Mouse (Mus musculus) myocyte (in vitro differentiated cells): ENCODE measurements at regions not wholly inside any gene's neighbourhood (a gene's known extent, or its start where the extent isn't known, plus 50 kb on each side); places are given as distances from the start of the nearest gene placed in this dataset.

ENCODE experiments used
- E2F4 ChIP-seq: IDR thresholded peaks from one replicate; pipeline ENCODE4 v1.6.1; 2011; ENCODE audit warnings: mild to moderate bottlenecking, control low read depth, moderate library complexity; ENCODE audit not compliant: insufficient read depth
- POLR2A ChIP-seq: IDR thresholded peaks from one replicate; pipeline ENCODE4 v1.6.1; 2011; ENCODE audit warnings: low read depth, mild to moderate bottlenecking, control low read depth, moderate library complexity; ENCODE audit not compliant: insufficient read length
- SRF ChIP-seq: IDR thresholded peaks from one replicate; pipeline ENCODE4 v1.6.1; 2011; ENCODE audit warnings: low read depth; ENCODE audit not compliant: control insufficient read depth, insufficient read length
- TCF12 ChIP-seq: IDR thresholded peaks from one replicate; pipeline ENCODE4 v1.6.1; 2011; ENCODE audit warnings: mild to moderate bottlenecking, control low read depth; ENCODE audit not compliant: poor library complexity, insufficient read depth, severe bottlenecking

DNA sequence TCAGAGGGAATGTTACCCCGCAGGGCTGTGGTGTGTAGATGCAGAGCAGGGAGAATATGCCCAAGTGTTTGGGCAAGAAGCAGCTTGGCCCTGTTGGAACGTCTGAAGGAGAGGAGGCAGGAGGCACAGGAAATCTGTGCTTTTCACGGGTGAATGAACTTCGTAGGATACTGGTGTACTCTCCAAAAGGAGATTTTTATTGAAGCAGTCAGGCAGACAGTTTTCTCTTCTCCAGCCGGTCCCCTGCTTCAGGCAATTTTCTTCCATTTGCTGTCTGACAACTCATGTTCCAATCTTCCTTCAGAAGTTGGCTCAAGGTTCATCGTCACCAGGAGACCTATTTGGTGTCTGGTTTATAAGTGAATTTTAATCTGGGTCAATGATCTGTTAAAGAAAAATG, 103.0 kb upstream of the Ubash3b start:
- TF ChIP-seq POLR2A (no peak), TCF12 (no peak), SRF (no peak), E2F4 (no peak)
